Mouse (Mus musculus) layer of hippocampus, adult 8-10 months (tissue): ENCODE data around the gene Actr2. TPM values are rescaled to one million over a fixed set of nuclear protein-coding genes. Genes with fewer than 3 reads are reported as not detected.
"Not testable (repeated sequence)": the region's sequence is repeated elsewhere in the genome, so short reads cannot be mapped to it uniquely, and the experiment has no call there.

ENCODE experiments used
- DNase-seq, 2 experiments: peaks; one replicate each; pipeline ENCODE4 v3.0.0; 2022; ENCODE audit warnings: low spot score in 2 of 2
- total RNA-seq, 4 experiments: library from RNA; stranded (reverse); gene quantifications; 2 replicates each; pipeline ENCODE4 v1.2.4; 2022

Actr2 gene
- 100 to 1,000 TPM; 314 to 356 (median 343) TPM for total RNA-seq

DNA sequence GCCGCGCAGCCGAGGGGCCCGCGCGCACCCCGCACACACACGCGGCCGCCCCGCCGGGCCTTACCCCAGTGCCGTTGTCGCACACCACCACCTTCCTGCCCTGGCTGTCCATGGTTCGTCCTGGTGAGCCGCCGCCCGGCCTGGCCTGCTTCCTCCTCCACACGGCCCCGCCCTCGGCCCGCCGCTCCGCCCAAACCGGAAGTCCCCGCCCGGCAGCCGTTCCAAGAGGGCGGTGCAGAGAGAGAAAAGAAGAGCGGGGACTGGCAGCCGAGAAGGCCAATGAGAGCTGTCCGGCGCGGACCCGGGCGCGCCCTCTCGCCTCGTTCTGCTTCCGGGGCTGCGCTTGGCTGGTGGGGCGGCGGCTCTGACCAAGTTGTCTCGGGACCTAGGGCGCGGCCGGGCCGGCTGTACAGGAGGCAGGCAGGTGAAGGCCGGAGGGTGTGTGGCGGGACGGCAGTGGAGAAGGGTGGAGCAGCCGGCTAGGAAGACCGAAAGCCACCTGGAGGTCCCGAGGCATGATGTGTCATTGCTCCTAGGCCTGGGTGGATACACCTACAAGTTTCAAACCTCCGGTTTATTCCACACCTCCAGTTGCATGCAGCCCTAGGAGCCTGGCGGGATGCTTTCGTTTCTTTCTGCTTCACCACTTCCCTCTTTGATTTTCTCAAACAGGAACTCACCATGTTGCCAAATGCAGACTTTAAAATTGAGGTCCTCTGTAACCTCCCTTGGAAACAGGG, at the start of gene Actr2:
TSS of gene Actr2 (minus strand) at position 173 of the 740 bp plus-strand sequence.
- DNase-seq = peak; percentile 92 to 94

DNA sequence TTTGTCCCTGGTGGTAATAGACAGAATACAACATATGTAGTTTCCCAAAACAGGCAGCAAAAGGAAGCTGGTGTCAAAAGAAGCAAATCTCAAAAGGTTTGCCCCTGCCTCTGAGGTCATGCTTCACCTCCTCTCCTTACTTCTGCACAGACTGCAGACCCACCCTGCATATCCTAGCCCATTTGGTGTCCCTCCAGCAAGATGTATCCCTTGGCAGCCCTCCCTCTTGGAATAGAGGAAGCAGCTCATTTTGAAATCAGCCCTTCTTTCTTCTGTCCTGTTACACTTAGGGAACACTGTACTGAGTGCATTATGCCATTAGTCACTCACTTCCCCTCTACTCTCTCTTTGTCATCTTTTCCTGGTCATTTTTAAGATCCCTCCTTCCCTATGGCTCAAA, 46.2 kb upstream of the Actr2 start:
- no peak for DNase-seq

DNA sequence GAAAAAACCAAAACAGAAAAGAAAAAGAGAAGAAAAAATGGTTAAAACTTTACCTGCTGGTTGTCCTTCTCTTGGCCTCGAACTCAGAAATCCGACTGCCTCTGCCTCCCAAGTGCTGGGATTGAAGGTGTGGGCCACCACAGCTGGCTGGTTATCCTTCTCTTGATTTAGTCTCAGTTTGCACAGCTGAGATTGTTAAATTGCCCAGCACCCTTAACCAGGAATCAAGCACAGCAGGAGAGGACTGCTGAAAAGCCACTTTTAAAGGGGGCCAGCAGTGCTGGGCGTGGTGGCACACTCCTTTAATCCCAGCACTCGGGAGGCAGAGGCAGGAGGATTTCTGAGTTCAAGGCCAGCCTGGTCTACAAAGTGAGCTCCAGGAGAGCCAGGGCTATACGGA, 40.8 kb upstream of the Actr2 start:
- DNase-seq = not testable (repeated sequence)

DNA sequence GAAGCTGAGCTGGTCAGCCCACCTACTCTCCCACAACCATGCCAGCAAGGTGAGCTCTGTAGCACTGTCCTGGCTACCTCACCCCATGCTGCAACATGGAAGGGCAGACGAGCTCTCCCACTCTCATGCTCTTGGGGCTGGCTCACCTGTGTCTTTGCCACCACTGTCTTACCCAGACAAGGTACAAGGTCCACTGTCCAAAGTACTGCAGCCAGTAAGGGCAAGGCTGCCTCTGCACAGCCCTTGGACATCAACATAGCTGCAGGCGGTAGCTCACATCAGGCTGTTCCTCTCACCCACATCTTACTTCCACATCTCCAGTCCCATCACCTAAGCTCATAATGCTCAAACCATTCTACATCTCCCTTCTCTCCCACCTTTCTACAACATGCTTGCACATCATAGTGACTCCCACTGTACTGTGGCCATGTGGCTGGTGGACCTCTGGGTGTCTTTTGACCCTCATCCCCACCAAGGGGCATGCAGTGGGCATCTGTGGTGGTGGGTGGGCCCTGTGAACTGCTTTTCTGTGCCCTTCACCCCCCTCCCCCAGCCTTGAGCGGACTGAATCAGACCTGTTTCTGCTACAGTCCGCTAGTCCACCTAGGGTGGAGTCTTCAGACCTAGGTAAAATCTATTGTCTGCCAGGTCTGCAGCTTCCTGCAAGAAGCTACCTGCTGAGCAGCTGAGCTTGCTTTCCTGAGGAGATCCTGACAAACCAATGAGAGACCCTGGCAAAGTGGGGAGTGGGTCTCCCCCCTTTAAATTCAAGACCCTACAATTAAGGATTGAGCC, 39.6 kb upstream of the Actr2 start:
- DNase-seq = no peak

DNA sequence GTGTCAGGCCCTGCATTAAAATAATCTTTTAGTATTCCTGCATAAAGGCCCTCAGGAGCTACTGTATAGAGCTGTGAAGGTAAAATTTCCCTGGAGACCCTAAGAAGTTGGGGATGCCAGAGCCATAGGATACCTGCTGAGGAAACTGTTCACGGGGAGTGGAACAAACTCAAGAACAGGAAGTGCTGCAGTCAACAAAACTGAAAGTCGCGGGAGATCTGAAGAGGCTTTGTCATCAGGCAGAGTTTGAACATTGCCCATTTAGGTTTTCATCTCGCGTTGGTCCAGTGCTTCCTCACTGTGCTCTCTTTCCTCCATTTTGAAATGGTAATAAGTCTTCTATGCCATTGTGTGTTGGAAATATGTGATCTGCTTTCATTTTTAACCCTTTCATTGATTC, 38.6 kb upstream of the Actr2 start:
- no peak for DNase-seq

DNA sequence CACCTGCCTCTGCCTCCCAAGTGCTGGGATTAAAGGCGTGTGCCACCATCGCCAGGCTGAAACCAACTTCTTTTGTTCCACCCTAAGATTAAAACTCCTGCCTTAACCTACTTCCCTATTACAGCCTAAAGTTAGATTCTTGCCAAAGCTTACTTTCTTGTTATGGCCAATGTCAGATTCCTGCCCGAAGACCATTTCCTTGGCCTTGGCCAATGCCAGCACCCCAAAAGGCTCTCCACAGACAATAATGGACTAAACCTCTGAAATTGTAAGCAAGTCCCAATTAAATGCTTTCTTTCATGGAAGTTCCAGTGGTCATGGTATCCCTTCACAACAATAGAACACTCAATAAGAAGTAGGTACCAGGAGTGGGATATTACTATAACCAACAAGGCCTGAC, 37.2 kb upstream of the Actr2 start:
- no peak for DNase-seq

DNA sequence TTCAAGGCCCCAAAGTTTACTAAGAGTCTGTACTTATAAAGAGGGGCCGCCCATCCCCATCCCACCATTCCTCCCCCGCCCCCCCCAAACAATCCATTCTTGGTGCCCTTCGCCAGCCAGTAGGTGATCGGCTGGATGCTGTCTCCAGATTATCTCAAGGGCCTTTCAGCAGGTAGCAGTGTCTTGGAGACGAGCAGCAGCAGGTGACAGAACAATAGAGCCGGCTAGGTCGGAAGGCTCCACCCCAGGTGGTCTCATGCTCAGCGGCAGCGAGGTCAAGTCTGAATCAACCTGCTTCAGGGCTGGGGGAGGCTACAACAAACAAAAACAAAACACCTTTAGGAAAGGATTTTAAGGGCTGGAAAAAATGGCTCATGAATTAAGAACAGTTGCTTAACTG, 32.7 kb upstream of the Actr2 start:
- no peak for DNase-seq

DNA sequence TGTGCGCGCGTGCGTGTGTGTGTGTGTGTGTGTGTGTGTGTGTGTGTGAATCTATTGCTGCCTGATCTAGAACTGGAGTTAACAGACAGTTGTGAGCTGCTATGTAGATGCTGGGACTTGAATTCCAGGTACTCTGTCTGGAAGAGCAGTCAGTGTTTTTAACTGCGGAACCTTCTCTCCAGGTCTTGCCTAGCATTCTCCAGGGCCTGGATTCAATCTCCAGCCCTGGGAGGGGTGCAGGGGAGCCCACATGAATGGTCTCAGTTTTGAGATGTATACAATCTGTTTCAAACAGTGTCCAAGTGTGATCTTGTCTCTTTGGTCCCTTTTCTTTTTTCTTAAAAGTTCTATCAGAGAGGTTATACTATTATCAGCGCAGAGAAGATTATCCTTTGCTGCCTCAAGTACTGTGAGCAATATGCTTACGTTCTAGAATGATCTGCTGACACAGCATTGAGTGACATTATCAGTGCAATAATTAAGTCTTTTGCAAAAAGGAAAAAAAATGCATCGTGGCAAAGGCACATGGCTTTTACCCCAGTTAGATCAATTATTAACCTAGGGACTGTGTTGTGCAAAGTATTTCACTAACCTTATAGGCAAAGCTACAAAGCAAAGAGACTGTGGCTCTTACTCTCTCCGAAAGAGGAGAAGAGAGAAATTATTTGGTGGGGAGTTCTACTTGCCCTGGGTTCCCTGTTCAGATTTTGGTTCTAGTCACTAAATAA, 32.0 kb upstream of the Actr2 start:
- DNase-seq = no peak

DNA sequence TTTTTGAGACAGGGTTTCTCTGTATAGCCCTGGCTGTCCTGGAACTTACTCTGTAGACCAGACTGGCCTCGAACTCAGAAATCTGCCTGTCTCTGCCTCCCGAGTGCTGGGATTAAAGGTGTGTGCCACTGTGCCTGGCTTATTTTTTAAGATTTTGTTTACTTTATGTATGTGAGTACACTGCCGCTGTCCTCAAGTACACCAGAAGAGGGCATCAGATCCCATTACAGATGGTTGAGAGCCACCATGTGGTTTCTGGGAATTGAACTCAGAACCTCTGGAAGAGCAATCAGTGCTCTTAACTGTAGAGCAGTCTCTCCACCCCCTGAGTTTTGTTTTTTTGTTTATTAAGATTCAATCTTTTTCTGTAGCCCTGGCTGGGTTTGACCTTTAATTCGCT, 31.0 kb upstream of the Actr2 start:
- DNase-seq = not testable (repeated sequence)

DNA sequence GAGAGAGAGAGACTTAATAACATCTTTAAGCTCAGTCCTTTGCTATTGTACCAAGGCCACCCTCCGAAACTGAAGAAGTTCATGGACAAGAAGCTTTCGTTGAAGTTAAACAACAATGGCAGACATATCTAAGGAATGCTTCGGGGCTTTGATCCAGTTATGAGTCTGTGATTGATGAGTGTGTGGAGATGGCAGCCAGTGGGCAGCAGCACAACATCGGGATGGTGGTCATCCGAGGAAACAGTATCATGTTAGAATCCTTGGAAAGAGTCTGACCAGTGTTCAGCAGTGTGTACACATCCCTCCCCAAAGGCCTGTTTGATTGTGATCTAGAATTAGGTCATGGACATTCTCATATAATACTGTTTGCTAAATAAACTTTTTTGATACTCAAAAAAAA, 29.8 kb upstream of the Actr2 start:
- DNase-seq = no peak

DNA sequence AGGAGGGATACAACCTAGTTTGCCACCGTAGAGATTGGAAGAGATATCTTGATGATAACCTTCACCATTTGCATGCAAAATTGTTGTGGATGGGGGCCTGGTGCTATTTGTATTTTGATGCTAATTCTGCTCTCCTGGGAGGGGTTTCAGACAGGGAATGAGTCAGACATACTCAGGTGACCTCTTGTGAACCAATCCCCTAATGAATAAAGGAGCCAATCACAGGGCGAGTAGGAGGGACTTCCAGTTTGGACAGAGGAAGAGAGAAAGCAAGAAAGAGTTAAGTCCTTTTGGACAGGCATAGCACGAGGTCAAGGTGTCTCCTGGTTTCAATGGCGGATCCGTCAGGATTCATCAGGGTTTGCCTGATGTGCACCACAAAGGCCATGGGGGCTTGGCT, 27.6 kb upstream of the Actr2 start:
- DNase-seq = no peak

DNA sequence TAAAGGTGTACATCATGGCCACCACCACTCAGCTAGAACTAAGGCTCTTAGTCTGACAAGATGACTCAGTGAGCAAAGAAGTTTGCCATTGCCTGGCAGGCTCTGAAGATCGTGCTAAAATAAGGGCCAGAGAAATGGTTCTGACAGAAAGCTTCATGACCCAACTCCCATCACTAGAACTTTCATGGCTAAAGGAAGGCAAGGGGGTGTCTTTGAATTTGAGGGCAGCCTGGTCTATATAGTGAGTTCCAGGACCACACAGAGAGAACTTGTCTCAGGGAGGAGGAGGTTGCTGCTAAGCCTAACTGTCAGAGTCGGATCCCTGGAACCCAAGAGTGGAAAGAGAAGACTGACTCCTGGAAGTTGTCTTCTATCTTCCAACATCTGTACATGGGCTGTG, 27.0 kb upstream of the Actr2 start:
- DNase-seq = no peak

DNA sequence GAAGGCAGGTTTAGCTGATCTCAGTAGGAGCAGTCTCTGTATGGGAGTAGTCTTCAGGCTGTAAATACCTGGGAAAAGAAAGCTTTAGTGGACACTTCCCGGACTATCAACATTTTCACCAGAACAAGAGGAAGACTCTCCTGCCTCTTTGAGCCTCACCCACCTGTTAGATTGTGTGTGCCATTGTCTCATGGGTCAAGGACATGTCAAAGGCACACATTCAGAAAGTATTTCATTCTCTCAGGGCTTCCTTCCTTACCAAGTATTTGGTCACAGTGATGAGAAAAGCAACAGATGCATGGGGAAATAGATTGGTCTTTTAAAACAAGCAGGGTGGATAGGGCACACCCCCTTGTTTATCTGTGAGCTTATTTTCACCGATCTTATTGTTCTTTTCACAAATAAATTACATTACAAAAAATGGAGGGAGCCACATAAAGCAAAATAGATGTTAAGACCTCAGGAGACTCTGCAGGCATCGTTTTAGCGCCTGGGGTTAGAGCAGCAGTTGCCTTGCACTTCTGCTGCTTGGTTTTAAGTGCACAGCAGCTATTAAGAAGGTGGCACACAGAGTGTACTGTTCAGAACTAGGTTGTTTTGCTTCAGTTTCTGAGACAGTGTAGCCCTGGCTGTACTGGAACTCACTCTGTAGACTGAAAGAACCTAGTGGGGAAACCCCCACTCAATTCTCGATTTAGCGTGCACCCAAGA, 25.9 kb upstream of the Actr2 start:
- no peak for DNase-seq

DNA sequence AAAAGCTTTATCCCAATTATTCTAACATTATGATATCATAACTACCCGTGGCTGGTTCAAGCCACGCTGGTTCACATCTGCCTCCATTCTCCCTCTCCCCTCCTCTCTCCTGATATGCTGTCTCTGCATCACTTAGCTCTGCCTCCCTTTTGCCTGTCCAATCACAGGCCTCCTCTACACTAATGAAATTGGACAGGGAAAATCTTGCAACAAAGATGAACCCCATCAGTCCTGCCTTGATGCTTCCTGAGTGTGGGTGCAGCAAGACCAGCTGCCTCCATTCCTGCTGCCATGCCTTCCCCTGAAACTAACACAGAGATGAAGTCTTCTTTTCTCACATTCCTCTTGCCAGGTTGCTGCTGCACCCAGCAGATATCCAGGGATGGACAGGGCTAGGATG, 25.2 kb upstream of the Actr2 start:
- DNase-seq = no peak

DNA sequence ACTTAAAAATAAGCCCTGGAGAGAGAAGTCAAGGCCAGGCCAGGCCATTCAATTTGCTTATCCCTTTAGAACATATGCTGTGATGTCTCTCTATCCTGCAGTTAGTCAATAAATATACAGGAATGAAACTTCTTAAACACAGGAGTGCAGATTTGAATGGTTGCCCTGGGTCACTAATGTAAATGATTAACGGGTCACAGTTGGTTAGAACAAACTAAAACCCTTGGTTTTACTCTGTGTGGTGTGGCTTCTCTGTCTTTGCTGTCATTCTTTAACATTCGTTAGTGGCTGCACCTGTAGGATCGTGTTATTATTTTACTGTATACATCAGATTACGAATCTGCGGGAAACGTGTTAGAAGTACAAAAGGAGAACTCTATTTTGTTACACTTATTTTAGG, 23.6 kb upstream of the Actr2 start:
- DNase-seq = no peak

DNA sequence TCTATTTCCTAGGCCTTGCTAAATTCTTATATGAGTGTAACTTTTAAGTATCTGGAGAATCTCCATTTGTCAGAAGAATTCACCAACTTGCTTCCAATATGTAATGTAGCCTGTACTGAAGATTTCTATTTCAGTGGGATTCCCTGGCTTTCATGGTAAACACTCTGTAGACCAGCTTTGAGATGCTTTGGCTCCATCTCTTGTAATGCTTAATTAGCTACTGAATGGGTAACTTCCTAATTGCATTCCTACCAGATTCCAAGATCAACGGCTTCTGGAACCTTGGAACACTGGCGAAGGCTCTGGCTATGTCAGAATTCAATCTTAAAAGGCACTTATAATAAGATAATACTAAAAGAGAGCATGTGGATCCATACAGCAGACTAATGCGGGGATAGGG, 22.2 kb upstream of the Actr2 start:
- not testable (repeated sequence) for DNase-seq

DNA sequence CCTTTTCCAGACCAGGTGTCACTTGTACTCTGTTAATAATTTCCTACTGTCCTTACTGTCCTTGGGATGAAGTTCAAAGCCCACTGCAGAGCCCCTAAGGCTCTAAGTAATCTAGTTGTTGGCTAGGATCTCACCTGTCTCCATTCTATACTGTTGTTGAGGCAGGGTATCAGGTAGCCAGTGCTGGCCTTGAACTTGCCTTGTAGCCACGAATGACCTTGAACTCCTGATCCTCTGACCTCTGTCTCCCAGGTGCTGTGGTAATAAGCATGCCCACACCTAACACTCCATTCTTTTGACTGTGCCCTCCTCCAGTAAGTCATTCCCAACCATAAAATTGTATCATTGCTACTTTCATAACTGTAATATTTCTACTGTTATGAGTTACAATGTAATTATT, 21.0 kb upstream of the Actr2 start:
- DNase-seq = no peak

DNA sequence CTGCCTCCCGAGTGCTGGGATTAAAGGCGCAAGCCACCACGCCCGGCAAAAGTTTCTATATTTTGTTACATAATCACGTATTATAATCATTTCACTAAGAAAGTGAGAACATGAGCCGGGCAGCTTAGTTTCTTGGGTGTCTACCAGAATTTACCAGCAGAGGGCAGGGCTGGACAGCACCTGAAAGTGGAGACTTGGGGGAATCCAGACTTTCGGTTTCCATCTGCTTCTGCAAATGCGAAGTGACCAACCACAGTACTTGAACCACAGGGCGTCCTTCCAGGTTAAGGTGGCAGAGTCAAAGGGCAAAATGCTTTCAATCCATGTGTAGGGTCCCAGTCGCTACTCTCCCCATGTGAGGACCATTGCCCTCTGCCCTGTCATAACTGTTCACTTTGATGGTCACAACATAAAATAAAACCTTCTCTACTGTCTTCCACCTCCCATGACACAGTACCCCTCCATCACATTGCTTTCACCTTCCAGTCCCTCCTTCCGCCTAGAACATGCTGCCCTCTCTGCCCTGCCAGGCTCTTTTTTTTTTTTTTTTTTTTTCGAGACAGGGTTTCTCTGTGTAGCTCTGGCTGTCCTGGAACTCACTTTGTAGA, 20.3 kb upstream of the Actr2 start:
- peak; percentile 63 to 79 for DNase-seq

DNA sequence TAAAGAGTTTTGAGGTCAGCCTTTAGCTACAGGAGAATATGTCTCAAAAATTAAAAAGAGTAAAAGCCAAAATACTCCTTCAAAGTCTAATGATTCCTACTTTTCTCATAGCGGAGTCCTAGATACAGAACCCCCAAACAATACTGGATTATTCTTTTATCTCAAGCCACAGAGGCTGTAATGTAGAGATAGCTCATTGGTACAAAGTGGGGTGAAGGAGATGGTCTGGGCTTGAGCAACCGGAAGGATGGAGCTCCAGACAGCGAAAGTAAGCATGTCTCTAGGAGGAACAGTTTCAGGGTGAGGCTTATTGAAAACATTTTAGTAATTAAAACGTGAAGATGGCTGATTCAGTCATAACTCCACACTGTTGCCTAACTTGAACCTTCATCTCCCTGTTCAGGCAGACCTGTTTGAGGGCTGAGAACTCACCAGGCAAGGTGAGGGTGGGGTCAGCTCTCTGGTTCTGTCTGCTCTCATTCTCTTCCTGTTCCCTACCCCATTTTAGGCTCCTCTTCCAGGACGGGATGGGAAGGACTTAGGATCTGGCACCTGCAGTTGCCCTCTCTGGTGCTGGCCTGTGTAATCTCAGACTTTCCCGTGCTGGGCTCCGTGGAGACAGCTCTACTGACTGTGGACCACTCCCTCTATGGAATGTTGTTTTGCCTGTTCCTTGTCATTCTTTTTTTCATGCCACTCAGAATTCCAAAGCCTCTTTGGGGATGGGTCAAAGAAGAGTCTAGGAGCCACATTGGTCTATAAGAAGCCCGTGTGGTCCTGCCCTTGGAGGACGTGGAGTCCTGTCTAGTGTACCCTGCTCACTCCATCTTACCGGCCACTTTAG, 14.2 kb upstream of the Actr2 start:
- DNase-seq = no peak

DNA sequence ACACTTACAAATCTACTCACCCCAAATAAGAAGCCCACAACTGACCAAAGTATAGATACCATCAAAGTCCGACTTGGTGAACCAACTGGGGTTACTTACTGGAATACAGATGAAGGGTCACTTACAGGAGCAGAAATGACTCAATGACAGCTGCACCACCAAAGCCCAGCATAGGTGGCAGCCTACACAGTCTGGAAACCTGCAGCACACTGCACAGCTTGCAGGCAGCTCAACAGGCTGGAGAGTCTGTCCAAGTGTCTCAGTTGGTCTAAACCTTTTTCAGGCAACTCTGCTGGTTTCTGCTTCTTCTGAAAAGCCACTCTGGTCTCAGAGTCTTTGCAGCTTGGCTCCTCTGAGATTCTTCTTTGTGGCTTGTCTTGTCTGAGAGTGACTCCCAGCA, 12.7 kb upstream of the Actr2 start:
- no peak for DNase-seq
